Mouse (Mus musculus): ENCODE measurements at regions not wholly inside any gene's neighbourhood (a gene's known extent, or its start where the extent isn't known, plus 50 kb on each side); places are given as distances from the start of the nearest gene placed in this dataset.
"Not testable (repeated sequence)": the region's sequence is repeated elsewhere in the genome, so short reads cannot be mapped to it uniquely, and the experiment has no call there.

DNA sequence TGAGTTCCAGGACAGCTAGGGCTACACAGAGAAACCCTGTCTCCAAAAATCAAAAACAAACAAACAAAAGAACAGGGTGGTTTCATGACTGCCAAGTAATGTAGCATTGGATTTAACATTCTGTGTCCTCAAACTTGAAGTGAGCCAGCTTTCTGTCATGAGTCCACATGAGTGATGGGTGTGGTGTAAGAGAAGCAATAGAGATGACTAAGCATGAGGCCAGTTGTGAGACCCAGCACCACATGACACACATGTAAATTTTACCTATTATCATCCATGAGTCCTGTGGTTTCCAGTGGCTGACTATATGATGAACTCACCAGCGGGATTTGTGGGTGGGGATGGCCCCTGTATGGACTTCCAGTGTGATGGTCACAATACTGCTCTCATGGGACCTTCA lies 176.0 kb upstream of the Peli2 start:
- Histone ChIP-seq H3K4me2 (replicated peaks; ENCODE audit: low read depth, low read length) (no peak overlapping the region), H3K9ac (replicated peaks; ENCODE audit: low read length) (no peak overlapping the region), H3K27me3 (ENCODE audit: insufficient read depth, low read length) (no peaks in the 10 kb centered on the region), H3K9me3 (ENCODE audit: low read length) (no peaks in the 10 kb centered on the region), H3K4me1 (ENCODE audit: insufficient read depth, low read length) (no peaks in the 10 kb centered on the region), H3K4me3 (ENCODE audit: low read length) (no peak overlapping the region), H3K27ac (ENCODE audit: low read length) (no peak overlapping the region), H3K36me3 (ENCODE audit: insufficient read depth, low read length) (no peaks in the 10 kb centered on the region)
- WGBS = 95% methylated on average over 1 of the region's 1 CpGs
- no peak for ATAC-seq (ENCODE audit: low FRiP score, low TSS enrichment)

DNA sequence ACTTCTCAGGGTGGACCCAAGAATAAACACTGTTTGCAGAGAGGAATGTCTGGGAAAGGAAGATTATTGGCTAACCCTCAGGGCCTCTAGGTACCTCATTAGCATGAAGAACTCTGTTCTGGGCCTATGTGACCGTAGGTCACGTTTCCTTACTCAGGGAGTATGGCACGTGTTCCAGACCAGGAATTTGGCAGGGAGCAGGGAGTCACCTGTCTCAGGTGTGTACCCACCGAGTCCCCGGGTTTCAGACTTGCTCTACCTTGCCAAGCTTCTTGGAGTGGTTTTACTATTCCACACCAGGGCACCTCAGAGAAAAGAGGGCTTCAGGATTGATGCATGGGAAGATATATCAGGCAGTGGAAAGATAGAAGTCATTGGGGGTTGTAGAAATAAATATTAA lies 169.6 kb upstream of the Peli2 start:
- Histone ChIP-seq H3K9me3 (ENCODE audit: low read length) (no peaks in the 10 kb centered on the region), H3K27me3 (ENCODE audit: insufficient read depth, low read length) (no peaks in the 10 kb centered on the region), H3K27ac (ENCODE audit: low read length) (no peak overlapping the region), H3K36me3 (ENCODE audit: insufficient read depth, low read length) (no peaks in the 10 kb centered on the region), H3K9ac (replicated peaks; ENCODE audit: low read length) (no peak overlapping the region), H3K4me1 (ENCODE audit: insufficient read depth, low read length) (no peaks in the 10 kb centered on the region), H3K4me2 (replicated peaks; ENCODE audit: low read depth, low read length) (no peak overlapping the region), H3K4me3 (ENCODE audit: low read length) (no peak overlapping the region)
- no peak for ATAC-seq (ENCODE audit: low FRiP score, low TSS enrichment)
- 79% methylated on average over 5 of the region's 5 CpGs for WGBS

DNA sequence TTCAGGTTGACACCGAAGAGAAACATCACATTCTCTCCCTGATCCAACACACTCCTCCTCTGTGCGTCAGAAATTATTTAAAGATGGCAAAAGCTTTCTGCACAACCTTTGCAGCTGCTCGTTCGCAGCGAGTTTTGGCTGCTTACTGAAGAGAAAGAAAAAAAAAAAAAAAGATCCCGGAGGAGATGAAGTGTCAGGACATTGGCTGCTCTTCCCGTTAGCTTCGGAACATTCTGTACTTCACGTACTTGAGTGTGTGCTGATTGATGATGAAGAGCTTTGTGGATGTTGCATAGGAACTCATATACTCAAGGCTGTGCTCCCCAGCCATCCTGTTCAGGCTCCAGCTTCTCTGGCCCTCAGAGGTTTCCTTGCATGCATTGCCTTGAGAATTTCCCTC lies 162.5 kb upstream of the Peli2 start:
- Histone ChIP-seq H3K36me3 (ENCODE audit: insufficient read depth, low read length) (no peaks in the 10 kb centered on the region), H3K4me3 (ENCODE audit: low read length) (no peak overlapping the region), H3K27ac (ENCODE audit: low read length) (no peak overlapping the region), H3K9me3 (ENCODE audit: low read length) (peaks cover 3% of the 10 kb centered on the region; the same call in 1 of the 2 replicates), H3K4me2 (replicated peaks; ENCODE audit: low read depth, low read length) (no peak overlapping the region), H3K27me3 (ENCODE audit: insufficient read depth, low read length) (no peaks in the 10 kb centered on the region), H3K9ac (replicated peaks; ENCODE audit: low read length) (no peak overlapping the region), H3K4me1 (ENCODE audit: insufficient read depth, low read length) (no peaks in the 10 kb centered on the region)
- WGBS = 79% methylated on average over 9 of the region's 9 CpGs
- ATAC-seq (ENCODE audit: low FRiP score, low TSS enrichment) = no peak

DNA sequence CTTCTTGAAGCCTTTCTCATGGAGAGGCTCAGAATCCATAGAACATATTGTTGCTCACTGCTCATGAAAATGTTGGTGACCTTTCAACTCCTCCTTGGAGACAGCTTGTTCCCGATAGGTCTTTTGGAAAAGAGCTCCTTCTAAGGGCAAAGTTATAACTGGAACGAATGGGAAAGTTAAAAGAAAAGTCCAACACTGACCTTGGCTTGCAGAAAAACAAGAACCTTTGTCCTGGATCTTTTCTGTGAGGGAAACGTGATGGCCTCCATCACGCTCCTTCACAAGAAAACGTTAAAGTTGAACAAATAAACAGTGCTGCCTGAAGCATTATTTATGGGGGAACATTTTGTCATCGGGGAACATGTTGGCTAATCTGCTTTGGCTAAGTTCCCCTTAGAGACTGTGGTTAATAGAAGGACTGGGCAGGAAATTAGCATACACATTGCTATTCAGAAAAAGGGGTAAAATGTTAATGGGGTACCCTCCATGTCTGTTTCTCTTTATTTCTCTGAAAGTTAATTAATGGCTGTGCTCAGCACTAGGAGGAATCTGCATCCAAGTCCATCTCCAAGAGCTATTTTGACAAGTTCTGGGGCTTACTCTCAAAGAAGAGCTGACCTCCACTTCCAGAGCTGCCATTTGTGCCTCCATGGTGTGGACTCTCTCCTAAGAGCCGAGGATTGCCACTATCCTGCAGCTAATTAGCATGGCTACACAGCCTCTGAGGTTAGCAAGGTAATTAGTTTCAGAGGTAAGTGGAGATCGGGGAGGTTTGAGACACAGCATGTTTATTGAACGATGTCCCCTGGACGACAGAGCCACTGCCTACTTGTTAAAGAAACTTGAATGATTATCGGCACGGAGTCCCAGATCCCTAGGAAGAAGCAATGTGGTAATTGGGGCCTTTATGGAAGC lies 161.0 kb upstream of the Peli2 start:
- no peaks in the 10 kb centered on the region for H3K36me3 ChIP-seq (ENCODE audit: insufficient read depth, low read length)
- H3K9me3 ChIP-seq (ENCODE audit: low read length) = peaks cover 3% of the 10 kb centered on the region; the same call in 1 of the 2 replicates
- H3K27me3 ChIP-seq (ENCODE audit: insufficient read depth, low read length) = no peaks in the 10 kb centered on the region
- H3K9ac ChIP-seq (replicated peaks; ENCODE audit: low read length) = no peak overlapping the region
- WGBS = 39% methylated on average over 12 of the region's 12 CpGs
- no peak overlapping the region for H3K4me2 ChIP-seq (replicated peaks; ENCODE audit: low read depth, low read length)
- no peak overlapping the region for H3K4me3 ChIP-seq (ENCODE audit: low read length)
- no peak; the same call in 1 of the 2 replicates for ATAC-seq (ENCODE audit: low FRiP score, low TSS enrichment)
- H3K27ac ChIP-seq (ENCODE audit: low read length) = no peak overlapping the region
- H3K4me1 ChIP-seq (ENCODE audit: insufficient read depth, low read length) = no peaks in the 10 kb centered on the region

DNA sequence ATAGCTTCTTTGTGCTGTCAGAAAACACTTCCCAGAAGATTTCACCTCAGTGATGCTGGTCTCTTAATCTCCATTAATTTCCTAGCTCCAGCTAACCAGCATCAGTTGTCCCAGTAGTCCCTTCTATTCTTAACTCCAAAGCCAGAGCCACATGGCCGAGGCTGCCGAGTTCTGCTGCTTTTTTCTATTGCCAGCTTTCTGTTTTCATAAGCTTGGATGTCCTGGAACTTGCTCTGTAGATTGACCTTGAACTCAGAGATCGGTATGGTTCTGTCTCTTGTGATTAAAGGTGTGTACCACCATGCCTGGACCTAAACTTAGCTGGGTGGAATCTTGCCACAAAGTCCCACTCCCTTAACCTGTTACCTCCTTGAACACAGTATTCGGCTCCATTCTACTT lies 155.8 kb upstream of the Peli2 start:
- not testable (repeated sequence) for H3K27me3 ChIP-seq (ENCODE audit: insufficient read depth, low read length); H3K4me3 ChIP-seq (ENCODE audit: low read length); H3K4me1 ChIP-seq (ENCODE audit: insufficient read depth, low read length); H3K36me3 ChIP-seq (ENCODE audit: insufficient read depth, low read length); H3K9ac ChIP-seq (replicated peaks; ENCODE audit: low read length); H3K27ac ChIP-seq (ENCODE audit: low read length); H3K4me2 ChIP-seq (replicated peaks; ENCODE audit: low read depth, low read length); ATAC-seq (ENCODE audit: low FRiP score, low TSS enrichment); H3K9me3 ChIP-seq (ENCODE audit: low read length)
- 68% methylated on average over 4 of the region's 4 CpGs for WGBS

DNA sequence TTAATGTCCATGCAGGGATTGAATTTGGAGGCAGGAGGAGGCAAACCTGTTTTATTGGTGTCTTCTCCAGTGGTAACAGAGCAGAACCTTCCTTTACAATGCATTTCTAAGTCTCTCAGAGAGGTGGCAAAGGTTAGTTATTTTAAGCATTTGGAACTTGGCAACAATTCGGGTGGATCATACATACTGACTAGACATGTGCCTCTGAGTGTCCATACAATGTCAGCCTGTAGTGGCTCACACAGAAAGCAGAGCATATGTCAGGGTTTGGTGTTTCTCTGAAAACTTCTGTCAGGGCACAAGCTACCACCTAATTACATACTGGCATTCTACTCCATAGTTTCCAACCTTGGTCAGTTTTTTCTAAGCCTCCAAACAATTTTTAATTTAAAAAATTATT lies 150.8 kb upstream of the Peli2 start:
- 38% methylated on average over 1 of the region's 1 CpGs for WGBS
- no peaks in the 10 kb centered on the region for H3K36me3 ChIP-seq (ENCODE audit: insufficient read depth, low read length)
- no peak for ATAC-seq (ENCODE audit: low FRiP score, low TSS enrichment)

DNA sequence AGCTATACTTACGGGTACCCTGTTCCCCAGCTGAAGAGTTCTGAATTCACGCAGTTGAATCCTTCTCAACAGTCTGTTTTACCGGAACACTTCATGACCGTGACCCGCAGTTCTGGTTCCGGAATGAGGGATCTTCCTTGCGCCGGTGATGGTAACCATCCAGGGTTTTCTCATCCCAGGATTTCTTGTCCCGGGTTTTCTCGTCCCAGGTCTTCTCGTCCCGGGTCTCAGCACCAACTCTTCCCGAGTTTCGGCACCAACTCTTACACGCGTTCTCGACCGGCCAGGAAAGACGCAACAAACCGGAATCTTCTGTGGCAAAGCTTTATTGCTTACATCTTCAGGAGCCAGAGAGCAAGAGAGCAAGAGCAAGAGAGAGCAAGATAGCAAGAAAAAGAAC lies 147.5 kb upstream of the Peli2 start:
- H3K27me3 ChIP-seq (ENCODE audit: insufficient read depth, low read length); H3K9ac ChIP-seq (replicated peaks; ENCODE audit: low read length); H3K4me3 ChIP-seq (ENCODE audit: low read length); H3K4me2 ChIP-seq (replicated peaks; ENCODE audit: low read depth, low read length); H3K9me3 ChIP-seq (ENCODE audit: low read length); ATAC-seq (ENCODE audit: low FRiP score, low TSS enrichment); H3K27ac ChIP-seq (ENCODE audit: low read length); H3K36me3 ChIP-seq (ENCODE audit: insufficient read depth, low read length); H3K4me1 ChIP-seq (ENCODE audit: insufficient read depth, low read length): not testable (repeated sequence)
- WGBS = 96% methylated on average over 20 of the region's 20 CpGs

More for the DNA sequence above, 150.8 kb upstream of the Peli2 start:
- no peaks in the 10 kb centered on the region for H3K27me3 ChIP-seq (ENCODE audit: insufficient read depth, low read length)
- no peak overlapping the region for H3K4me3 ChIP-seq (ENCODE audit: low read length)
- no peak overlapping the region for H3K27ac ChIP-seq (ENCODE audit: low read length)
- no peak overlapping the region for H3K9ac ChIP-seq (replicated peaks; ENCODE audit: low read length)
- no peak overlapping the region for H3K4me2 ChIP-seq (replicated peaks; ENCODE audit: low read depth, low read length)
- no peaks in the 10 kb centered on the region for H3K9me3 ChIP-seq (ENCODE audit: low read length)
- no peaks in the 10 kb centered on the region for H3K4me1 ChIP-seq (ENCODE audit: insufficient read depth, low read length)

DNA sequence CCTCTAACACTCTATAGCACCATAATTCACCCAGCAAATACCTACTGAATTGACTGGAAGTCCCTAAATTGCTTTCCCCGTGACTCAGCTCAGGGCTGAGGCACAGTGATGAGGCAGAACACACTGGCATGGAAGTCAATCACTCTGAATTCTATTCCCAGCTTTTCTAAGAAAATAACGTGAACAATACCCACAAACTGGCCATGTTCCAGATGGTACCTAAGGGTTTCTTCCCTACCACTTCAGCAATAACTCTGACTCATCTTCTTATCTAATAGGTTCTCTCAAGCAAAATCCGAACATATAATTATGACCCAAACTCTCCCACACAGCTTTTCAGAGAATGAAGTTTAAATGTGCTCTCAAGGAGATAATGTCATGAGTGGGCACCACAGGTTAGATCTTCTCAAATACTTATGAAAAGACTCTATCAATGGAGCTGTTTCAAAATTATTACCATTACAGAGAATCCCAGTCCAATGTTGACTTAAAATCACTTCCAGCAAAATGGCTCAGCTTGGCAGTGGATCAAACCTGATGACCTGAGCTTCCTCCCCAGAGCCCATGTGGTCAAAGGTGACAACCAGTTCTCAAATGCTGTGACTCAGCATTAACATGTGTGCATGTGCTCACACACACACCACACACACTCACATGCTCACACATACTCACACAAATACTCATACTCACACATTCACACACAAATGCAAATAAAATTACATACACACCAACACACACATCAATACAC lies 137.5 kb upstream of the Peli2 start:
- peaks cover 10% of the 10 kb centered on the region; the same call in 1 of the 2 replicates for H3K4me1 ChIP-seq (ENCODE audit: insufficient read depth, low read length)
- no peaks in the 10 kb centered on the region for H3K9me3 ChIP-seq (ENCODE audit: low read length)
- no peak for ATAC-seq (ENCODE audit: low FRiP score, low TSS enrichment)
- 67% methylated on average over 3 of the region's 3 CpGs for WGBS
- H3K9ac ChIP-seq (replicated peaks; ENCODE audit: low read length) = no peak overlapping the region
- no peak overlapping the region for H3K4me2 ChIP-seq (replicated peaks; ENCODE audit: low read depth, low read length)
- no peaks in the 10 kb centered on the region for H3K36me3 ChIP-seq (ENCODE audit: insufficient read depth, low read length)
- no peak overlapping the region for H3K27ac ChIP-seq (ENCODE audit: low read length)
- H3K27me3 ChIP-seq (ENCODE audit: insufficient read depth, low read length) = no peaks in the 10 kb centered on the region
- no peak overlapping the region for H3K4me3 ChIP-seq (ENCODE audit: low read length)

DNA sequence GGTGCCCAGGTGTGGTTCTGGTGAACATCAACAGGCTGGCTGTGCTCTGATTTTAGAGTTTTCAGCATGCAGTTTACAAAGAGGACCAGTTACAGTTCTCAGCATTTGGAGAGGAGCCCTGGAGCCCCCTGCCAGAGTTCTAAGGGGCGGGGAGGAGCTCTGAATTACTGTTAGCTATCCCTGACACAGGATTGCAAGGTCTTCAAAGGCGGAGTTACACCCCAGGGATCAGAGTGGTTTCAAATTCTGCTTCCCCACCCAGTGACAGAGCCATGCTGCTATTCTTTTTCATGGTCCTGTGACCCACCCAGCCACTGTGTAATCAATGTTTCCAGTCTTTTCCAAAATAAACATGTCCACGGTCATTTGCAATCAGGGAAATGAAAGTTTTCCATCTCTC lies 134.1 kb upstream of the Peli2 start:
- peak overlapping the region; percentile 18; the same call in 1 of the 2 replicates for H3K4me2 ChIP-seq (replicated peaks; ENCODE audit: low read depth, low read length)
- no peak overlapping the region for H3K27ac ChIP-seq (ENCODE audit: low read length)
- H3K9ac ChIP-seq (replicated peaks; ENCODE audit: low read length) = no peak overlapping the region
- peaks cover 10% of the 10 kb centered on the region; the same call in 1 of the 2 replicates for H3K4me1 ChIP-seq (ENCODE audit: insufficient read depth, low read length)
- H3K4me3 ChIP-seq (ENCODE audit: low read length) = no peak overlapping the region
- H3K36me3 ChIP-seq (ENCODE audit: insufficient read depth, low read length) = no peaks in the 10 kb centered on the region
- WGBS = 7% methylated on average over 3 of the region's 3 CpGs
- peak; percentile 58 for ATAC-seq (ENCODE audit: low FRiP score, low TSS enrichment)
- no peaks in the 10 kb centered on the region for H3K9me3 ChIP-seq (ENCODE audit: low read length)
- no peaks in the 10 kb centered on the region for H3K27me3 ChIP-seq (ENCODE audit: insufficient read depth, low read length)

DNA sequence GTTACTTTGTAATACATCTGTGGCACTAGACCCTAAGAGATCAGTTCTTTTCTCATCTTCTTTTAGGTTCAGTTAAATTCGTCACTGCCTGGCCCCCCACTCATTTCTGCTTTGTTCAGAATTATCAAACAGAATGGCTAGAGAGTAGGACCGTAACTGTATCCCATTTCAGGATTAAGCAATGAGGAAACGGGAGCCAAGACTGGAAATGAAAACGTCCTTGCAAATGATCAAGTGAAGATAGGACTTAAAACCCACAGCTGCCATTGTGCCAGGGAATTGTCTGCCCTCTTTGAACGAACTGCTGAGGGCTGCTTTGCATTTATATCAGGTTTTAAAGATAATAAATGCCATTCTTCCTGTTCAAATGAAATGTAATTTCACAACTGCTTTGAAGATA lies 133.7 kb upstream of the Peli2 start:
- H3K4me2 ChIP-seq (replicated peaks; ENCODE audit: low read depth, low read length) = peak overlapping the region; percentile 18; the same call in 1 of the 2 replicates
- peaks cover 10% of the 10 kb centered on the region; the same call in 1 of the 2 replicates for H3K4me1 ChIP-seq (ENCODE audit: insufficient read depth, low read length)
- no peaks in the 10 kb centered on the region for H3K27me3 ChIP-seq (ENCODE audit: insufficient read depth, low read length)
- 6% methylated on average over 5 of the region's 5 CpGs for WGBS
- H3K36me3 ChIP-seq (ENCODE audit: insufficient read depth, low read length) = no peaks in the 10 kb centered on the region
- ATAC-seq (ENCODE audit: low FRiP score, low TSS enrichment) = no peak
- H3K9me3 ChIP-seq (ENCODE audit: low read length) = no peaks in the 10 kb centered on the region
- no peak overlapping the region for H3K9ac ChIP-seq (replicated peaks; ENCODE audit: low read length)
- H3K27ac ChIP-seq (ENCODE audit: low read length) = no peak overlapping the region
- no peak overlapping the region for H3K4me3 ChIP-seq (ENCODE audit: low read length)
